Mouse (Mus musculus): ENCODE results near the gene Fer1l5.

Gene Fer1l5

DNA sequence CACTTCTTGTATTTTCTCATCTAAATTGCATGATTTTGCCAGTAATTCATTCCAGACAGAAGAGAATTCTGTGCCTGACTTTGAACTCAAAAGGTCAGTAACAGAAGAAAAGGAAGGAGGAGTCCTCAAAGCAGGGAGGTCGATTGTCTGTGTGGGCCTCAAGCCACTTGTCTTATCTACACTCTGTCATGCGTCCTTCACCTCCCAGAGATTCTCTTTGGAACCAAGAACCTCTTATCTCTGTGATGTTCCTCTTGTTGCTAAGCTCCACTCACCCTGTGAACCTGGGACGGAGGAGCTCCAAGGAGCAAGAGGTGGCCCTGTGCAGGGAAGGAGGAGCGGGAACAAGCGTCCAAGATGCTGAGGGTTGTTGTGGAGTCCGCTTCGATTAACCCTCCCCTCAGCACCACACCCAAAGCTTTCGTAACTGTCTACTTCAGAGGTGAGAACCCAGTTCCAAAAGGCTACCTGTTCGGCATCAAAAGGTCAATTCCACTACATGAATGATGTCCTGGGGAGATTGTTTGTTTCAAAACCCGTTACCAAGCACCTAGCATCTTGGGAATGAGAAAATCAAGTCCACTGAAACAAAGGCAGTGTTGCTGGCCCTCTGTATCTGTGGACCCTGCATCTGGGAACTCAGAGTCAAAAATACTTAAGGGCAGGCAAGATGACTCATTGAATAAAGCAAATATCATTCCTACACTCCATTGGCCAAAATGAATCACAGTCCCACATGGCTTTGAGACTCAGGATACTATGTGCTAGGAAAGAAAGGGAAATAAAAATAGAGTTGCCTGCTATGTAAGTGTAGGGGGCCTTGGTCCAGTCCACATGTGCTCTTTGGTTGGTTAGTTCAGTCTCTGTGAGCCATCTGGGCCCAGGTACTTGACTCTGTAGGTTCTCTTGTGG lies at the start of gene Fer1l5:
TSS of gene Fer1l5 (plus strand) at position 358 of the 912 bp plus-strand sequence.
- no peak for DNase-seq (ENCODE audit: low spot score)

DNA sequence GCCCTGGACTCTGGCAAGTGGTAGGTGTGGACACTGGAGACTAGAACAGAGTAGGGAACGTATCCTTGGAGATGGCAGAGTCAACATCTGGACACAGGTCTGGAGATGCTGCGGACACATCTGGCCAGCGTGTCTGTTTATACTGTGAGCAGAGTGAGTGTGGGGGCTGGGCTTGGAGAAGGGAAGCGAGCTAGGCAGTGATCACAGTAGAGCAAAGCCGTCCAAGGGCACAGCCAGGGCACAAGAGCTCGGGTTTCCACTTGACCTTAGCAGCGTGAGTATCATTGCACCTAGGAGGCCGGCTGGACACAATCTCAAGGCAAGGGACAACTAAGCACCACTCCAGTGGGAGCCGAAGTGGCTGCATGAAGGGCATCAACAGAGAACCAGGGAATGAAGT lies 49.0 kb upstream of the Fer1l5 start:
- no peak for DNase-seq (ENCODE audit: low spot score)

DNA sequence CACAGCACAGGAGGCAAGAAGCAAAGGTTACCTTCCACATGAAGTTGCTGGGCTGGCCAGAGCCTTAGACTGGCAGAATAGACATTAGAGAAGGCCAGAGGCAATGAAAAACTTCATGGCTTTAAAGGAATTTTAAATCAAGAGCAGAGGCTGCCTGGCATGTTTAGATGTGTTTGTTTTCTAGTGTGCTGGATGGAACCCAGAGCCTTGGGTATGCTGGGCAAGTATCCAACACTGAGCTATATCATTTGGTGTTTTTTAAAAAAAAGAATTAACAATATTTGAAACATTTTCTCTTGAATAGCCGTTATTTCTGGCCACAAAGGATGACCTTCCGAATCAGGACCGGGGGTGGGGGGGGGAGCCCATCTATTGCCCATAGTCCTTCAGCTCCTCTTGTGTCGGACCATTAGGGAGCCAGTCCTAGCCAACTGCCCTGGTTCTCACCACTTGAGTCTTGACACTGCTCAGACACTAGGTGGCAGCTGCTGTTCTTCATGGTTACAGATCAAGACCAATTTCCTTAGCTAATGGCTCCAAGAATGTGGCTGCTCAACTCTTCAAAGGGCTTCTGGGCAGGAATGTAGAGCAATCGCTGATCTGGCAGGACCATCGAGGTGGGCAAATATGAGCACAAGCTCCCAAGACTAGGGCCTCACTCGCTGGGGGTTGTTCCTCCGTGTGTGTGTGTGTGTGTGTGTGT lies 48.2 kb upstream of the Fer1l5 start:
- peak; percentile 56 for DNase-seq (ENCODE audit: low spot score)

DNA sequence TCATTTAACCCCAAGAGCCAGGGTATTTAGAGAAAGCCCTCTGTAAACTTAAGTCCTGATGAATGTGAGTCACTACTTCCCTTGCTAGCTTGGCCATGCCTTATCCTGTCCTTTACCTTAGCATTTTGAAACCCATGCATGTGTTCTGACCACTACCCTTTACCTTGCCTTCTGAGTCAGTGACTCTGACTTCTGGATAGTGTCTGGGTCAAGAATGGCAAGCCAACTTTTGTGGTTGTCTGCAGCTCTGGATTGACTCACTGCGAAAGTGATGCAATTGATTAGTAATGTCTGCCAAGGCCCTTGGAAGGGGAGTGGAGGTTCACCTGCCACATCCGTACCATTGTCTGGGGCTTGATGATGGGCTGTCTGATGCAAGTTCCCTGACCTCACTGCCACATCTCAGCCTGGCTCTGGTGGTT lies 46.2 kb upstream of the Fer1l5 start:
- no peak for DNase-seq (ENCODE audit: low spot score)

DNA sequence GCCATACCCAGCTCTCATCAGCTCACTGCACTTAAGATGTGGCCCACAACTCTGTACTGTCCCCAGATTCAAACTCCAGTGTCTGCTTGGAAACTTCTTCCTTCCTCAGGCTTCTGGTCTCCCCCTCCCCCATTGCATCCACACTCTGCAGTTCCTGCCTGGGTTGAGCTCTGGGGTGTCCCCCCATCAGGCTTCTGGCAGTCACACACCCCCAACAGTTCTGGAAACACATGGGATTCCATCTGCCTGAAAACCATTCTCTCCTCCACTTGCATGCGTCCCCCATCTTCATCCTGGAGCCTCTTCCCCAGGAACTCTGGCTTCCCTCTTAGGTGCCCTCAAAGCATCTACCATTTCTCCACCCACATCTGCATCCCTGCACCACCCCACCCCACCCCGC lies 45.3 kb upstream of the Fer1l5 start:
- DNase-seq (ENCODE audit: low spot score) = no peak

DNA sequence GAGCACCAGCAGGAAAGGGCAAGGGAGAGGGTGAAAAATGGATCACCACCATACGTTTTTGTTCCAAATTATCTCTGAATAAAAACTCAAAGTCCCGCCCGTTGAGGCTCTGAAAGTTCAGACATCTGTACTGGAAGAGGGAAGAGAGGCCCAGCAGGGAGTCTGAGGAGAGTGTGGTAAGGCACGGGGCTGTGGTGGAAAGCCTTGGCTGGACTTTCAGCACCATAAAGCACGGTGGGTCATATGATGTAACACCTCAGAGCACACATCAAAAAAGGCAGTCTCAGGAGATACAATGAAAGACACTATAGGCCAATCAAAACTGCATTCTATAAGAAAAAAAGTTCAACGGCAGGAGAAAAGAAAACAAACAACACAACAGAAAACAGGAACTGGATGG lies 40.3 kb upstream of the Fer1l5 start:
- no peak for DNase-seq (ENCODE audit: low spot score)

DNA sequence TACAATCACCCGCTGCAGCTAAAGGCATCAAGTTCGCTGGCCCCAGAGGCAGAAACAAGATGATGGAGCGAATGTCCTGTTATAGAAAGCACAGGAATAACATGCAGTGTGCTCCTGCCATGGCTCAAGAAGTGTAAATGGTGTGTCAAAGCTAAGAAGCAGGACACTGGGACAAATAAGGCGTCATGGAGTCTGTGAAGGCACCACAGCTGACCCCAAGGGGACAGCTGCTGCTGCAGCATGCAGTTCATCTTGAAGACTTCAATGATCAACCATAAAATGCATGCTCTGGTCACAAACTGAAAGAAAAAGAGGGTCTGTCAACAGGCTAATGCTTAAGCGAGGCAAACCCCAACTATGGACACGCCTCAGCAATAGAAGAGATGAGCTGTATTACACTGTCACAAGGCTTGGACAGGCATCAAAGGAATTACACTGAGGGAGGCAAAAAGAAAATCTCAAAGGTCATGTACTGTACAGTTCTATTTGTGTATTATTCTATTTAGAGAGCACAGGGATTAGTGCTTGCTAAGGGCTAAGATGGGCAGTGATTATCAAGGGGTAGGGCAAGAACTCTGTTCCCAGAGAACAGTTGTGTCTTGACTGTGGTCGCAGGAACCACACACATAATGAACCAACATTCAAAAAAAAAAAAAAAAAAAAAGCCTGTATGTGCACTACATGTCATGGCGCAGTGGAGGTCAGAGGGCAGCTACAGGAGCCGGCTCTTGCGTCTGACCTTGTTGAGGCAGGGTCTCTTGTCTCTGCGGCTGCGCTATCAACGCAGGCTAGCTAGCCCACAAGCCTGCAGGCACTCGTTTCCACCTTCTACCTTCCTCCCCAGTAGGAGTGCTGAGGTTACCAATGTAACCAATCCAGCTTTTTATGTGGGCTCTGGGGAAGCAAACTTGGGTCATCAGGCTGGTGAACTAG lies 38.9 kb upstream of the Fer1l5 start:
- DNase-seq (ENCODE audit: low spot score) = no peak

DNA sequence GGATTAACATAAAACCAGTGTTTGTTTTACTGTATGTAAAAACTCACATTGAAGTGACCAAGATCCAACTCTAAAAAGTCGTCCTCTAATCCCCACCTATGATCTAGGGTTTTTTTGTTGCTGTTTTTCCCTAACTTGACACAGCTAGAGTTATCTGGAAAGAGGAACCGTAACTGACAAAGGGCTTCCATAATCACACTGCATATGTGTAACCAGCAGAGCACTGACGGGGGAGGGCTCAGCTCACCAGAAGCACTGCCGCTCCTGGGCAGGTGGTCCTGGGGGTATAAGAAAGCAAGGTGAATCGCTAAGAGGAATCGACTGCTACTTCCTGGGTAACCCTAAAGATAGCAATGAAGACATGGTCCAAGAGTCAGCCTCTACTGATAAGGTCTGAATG lies 29.5 kb upstream of the Fer1l5 start:
- no peak for DNase-seq (ENCODE audit: low spot score)

DNA sequence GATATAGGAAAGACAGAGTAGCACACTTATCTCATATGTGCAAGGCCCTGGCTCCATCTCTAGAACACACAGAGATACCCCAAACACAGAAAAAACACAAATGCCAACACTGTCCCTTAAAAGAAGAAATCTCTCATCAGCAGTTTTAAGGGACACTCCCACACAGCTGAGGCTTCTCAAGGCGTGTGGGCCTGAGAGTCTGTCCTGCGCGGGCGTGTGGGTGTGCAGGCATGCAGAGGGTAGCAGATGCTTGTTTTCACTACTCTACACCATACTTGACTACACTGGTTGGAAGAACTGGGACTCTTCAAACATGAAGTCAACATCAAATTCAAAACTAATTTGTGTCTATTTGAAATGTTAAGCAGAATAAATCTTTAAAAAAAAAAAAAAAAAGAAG lies 19.7 kb upstream of the Fer1l5 start:
- DNase-seq (ENCODE audit: low spot score) = no peak

DNA sequence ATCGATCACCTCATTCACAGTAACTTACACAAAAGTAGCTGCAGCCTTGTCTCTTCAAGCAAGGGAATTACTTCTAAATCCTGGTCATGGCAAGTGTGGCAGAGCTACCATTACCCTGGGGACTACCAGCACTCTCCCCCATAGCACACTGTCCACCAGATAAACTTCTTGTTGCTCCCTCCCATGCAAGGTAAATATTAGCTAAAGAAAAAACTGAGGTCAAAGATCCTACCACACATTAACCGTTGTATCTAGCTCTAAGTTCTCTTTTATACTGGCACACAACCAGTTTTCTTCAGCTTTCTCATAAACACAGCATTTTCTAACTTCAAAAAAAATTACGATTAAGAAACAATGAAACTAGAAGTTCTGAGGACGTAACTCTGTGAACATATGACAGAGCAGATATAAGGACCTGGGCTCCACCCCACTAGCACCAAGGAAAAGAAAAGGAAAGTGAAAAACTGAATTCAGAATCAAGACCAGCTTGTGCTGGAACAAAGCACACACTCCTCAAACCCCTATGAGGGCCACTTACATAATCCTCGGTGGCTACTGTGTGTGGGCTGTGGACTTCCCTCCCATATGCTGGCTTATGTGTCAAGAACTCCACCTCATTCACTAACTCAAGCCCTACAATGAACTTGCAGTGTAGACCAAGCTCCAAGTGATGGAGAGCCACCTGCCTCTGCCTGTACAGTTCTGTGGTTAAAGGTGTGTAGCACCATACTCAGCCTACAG lies 15.0 kb upstream of the Fer1l5 start:
- DNase-seq (ENCODE audit: low spot score) = peak; percentile 25

DNA sequence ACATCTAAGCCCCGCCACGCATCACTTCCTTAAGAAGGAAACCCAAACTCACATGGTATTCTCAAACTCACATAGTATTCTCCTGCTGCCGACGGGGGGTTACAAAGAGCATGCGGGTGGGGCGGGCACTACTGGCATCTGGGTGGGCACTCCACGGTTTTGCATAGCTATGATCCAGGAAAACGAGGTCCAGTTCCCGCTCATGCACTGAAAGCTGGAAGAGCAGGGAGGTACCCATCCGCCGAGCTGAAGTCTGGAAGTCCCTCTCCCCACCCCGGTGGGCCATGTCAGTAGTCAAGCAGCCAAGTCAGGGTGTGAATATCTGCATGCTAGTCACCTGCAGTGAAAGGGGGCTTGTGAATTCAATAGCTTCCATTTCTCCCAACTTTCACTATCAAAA lies 4.4 kb upstream of the Fer1l5 start:
- no peak for DNase-seq (ENCODE audit: low spot score)

DNA sequence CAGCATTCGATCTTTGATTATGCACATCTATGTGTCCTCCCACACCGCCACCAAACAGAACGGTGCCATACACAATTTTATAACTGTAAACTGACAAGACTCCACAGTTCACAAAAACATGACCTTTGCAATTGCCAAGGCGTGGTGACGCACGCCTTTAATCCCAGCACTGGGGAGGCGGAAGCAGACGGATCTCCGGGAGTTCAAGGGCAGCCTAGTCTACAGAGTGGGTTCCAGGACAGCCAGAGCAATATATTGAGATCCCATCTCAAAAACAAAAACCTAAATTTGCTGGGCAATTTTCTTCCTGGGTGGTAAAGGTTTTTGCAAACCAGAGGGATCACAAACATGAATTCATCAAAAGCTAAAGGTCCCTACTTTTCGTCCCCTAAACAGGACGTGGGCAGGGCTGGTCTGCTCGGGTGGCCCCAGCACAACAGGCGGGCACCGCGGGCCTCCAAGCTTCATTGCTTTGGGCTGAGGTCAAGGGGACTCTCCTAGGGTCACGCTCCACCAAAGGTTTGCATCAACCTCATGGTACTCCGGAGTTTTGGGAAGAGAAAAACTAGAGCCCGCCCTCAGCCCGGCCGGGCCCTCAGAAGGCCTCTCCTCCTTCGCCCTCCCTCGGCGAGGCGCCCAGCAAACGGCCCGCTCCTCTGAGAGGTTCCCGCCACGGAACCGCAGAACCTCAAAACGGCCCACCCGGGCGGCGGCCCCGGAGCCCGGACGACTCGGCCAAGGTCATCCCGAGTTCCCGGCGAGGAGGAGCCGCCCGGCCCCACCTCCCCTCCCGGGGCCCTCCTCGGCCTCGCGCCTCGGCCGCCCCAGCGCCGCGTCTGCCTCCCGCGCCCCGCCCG lies 3.8 kb upstream of the Fer1l5 start:
- DNase-seq (ENCODE audit: low spot score) = peak; percentile 24

DNA sequence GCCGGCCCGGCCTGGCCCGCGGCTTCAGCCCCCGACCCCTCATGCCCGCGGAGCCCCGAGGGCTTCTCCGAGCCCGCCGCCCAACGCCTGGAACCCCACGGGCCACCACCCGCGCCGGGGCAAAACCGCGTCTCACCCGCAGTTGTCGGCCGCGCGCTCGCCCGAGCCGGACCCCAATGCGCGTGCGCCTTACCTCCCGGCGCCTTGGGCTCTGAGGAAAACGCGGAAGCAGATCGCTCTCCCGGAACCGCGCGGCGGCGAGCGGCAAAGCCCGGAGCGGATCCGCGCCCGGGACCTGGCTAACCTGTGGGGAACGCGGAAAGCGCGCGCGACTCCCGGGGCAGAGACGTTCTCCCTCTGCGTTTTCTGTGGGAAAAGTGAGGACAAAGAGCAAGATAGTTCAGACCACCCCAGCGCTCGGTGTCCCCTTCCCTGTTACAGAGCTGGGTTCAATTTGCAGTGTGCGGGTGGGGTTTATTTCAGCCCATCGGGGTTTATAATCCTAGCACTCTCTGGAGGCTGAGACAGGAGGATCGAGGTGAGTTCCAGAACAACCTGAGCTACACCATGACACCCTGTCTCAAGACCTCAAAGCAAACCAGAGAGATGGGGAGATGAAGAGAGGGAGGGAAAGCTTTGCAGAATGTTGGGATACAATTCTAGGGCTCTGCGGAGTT lies 3.0 kb upstream of the Fer1l5 start, which contains the start of gene Kansl3:
TSS of gene Kansl3 (minus strand) at position 213 of the 677 bp plus-strand sequence.
- DNase-seq (ENCODE audit: low spot score) = peak; percentile 88

DNA sequence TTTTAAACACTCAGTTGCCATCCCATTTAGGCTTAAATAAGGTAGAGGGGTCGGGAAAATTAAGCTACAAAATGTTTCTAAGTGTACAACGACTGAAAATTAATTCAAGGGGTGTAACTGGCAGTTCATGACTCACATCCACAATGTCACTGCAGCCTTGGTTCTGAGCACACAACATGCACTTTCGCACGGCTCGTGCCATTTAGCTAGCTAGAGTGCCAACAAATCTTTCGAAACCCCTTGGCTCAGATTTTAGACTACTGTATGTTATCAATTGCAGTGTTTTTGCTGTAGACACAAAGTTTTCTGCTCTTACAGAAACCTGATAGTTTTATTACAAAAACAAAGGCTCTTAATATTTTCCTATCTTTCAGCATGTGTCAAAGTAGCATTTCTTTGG lies 1.2 kb upstream of the Fer1l5 start:
- DNase-seq (ENCODE audit: low spot score) = no peak

DNA sequence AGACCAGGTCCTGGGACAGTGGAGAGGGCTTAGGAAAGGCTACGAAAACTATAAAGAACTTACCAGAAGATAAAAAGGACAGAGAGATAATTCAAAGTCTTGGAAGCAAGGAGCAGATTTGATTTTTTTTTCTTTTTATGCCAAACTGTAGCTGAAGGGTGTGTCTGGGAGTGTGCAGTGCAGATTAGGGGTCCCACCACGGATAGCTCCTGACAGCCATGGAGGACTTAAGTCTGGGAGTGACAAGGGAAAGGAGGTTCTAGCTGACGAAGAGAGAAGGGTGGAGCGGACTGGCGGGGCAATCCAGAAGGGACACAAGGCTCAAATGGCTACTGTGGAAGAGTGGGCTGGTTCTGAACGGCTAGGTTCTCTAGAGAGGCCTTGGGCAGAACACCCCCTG lies 6.8 kb downstream of the Fer1l5 start:
- DNase-seq (ENCODE audit: low spot score) = no peak

DNA sequence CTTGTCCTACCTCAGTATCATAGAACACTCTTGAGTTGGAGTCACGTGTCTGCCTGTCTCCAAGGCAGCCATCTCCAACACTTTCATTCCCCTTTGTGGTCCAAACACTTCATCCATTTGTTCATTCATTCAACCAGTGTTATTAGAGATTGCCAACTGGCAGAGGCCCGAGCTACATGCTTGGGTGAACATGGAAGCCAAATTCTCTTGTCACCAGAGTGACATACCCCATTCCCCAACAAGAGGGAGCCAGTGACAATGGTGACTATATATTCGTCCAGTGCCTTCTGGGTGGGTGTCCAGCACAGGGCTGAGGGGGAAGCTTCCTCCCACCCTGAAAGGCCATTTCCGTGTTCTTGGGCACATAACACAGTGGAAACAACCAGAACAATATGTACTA lies 7.5 kb downstream of the Fer1l5 start:
- no peak for DNase-seq (ENCODE audit: low spot score)

DNA sequence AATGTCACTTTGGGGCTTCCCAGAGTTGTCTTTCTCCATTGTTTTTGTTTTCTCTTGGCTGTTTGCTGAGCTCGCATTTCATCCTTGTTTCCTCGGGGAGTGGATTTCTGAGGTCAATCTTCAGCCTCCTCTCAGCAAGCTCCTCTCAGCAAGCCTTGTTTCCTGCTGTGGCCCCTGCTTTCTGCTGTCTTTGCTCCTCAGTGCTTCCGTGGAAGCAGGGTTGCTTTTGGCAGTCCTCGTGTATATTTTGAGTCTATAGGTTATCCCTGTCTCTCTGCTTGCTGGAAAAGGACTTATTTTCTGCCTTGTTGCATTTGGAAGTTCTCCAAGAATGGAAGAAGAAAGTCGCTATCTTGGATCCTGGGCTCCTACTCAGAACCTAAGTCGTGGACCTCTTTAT lies 24.9 kb downstream of the Fer1l5 start:
- DNase-seq (ENCODE audit: low spot score) = no peak

DNA sequence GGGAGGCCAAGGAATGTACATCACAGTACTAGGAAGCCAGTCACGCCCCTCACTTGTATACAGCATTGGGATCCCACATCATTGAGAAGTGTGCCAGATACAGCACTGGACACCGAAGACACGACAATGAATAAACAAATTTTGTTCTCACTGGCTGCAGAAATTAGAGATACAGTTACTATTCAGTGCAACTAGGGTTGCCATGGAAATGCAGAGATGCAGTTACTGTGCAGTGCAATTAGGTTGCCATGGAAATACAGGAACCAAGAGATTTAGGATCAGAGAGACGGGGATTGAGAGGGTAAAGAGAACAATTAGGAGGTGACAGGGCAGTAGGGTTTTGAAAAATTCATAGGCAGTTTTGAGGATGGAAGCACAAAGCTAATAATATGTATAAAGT lies 29.4 kb downstream of the Fer1l5 start:
- no peak for DNase-seq (ENCODE audit: low spot score)

DNA sequence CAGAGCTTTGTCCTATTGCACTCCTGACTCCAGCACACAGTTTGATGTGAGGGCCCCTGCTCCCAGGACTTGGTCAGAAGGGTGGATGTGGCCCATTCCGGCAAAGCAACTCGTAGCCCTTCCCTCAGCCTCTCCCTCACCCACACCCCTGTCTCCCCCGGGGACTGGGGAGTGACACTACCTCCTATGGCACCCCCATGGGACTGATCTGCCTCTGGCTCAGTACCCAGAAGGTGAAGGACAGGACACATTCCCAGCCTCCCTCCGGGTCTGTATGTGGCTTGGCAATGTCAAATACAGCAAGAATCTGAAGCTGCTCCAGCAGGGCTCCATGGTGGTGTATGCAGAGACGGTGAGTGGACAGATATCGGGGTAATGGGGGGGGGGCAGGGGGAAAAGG lies 32.4 kb downstream of the Fer1l5 start:
- no peak for DNase-seq (ENCODE audit: low spot score)

DNA sequence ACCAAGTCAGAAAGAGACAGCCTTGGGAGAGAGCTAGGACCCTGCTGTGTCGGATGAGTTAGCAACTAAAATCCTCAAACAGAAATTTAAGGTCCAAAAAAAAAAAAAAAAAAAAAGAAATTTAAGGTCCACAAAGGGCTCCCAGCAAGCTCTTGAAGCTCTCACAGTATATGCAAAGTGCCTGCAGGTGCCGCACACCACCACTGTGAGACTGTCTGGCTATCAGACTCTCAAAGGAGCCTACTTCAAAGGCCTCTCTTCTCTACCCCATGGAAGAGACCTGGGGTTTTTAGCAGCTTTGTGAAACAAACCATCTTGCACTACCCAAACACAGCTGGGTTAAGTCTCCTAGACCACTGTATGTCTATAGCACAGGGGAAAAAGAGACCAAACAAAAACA lies 57.4 kb downstream of the Fer1l5 start:
- no peak for DNase-seq (ENCODE audit: low spot score)
